Mouse (Mus musculus) bone marrow, adult 2 months (tissue): ENCODE data around the gene Tmem108. TPM values are rescaled to one million over a fixed set of nuclear protein-coding genes. Genes with fewer than 3 reads are reported as not detected.

Experiments used
- H3K27ac ChIP-seq: fragments of 200-500 bp; 2 replicates; pipeline ENCODE4 v1.5.1; 2012; ENCODE audit warnings: low read depth, mild to moderate bottlenecking, control low read depth, inconsistent platforms, low read length; ENCODE audit not compliant: control insufficient read depth, poor library complexity, insufficient read depth
- H3K4me1 ChIP-seq: fragments of 200-500 bp; 2 replicates; pipeline ENCODE4 v1.6.1; 2011; ENCODE audit warnings: low read length; ENCODE audit not compliant: control insufficient read depth, insufficient read depth
- H3K4me3 ChIP-seq: fragments of 200-500 bp; replicated peaks from 2 replicates; pipeline ENCODE3; 2011; ENCODE audit warnings: mild to moderate bottlenecking, low read depth, low read length, control low read depth; ENCODE audit not compliant: control insufficient read depth
- CTCF ChIP-seq: fragments of 200-500 bp; IDR thresholded peaks from 2 replicates; pipeline ENCODE4 v1.5.1; 2011; ENCODE audit warnings: low read length, control low read depth; ENCODE audit not compliant: control insufficient read depth, insufficient read depth
- POLR2A ChIP-seq: fragments of 200-500 bp; IDR thresholded peaks from 2 replicates; pipeline ENCODE4 v1.6.1; 2011; ENCODE audit warnings: low read depth, mild to moderate bottlenecking, control low read depth, low read length, borderline replicate concordance; ENCODE audit not compliant: control insufficient read depth
- WGBS: fragments of 180-500 bp; shearing (Covaris S2); methylation state at CpG from one replicate; pipeline ENCODE4 v1.1.7; 2018; 5-methylcytosine and 5-hydroxymethylcytosine counted together
- polyA plus RNA-seq: library from polyadenylated mRNA; stranded (reverse); fragments of >200 nt; gene quantifications from 2 replicates; pipeline ENCODE4 v1.2.4, GENCODE M21; 2011; ENCODE audit warnings: low replicate concordance; ENCODE audit not compliant: missing spikeins, insufficient read depth, insufficient read length

Tmem108 gene
- polyA plus RNA-seq, 1 experiment, result 3.3 TPM

- Histone ChIP-seq H3K27ac (no peak overlapping the region), H3K4me1 (no peaks in the 10 kb centered on the region), H3K4me3 (no peak overlapping the region)
- TF ChIP-seq POLR2A, result no peak
- TF ChIP-seq CTCF, result no peak
- 74% methylated on average over 1 of the region's 1 CpGs for WGBS
Measured at GRCm38 (mm10) chr9:103606056-103606455, 155.6 kb downstream of the Tmem108 start.

GRCm38 (mm10) chr9:103603792-103604191 lies 157.8 kb downstream of the Tmem108 start:
- no peak overlapping the region for H3K27ac ChIP-seq
- TF ChIP-seq CTCF (no peak), POLR2A (no peak)
- no peaks in the 10 kb centered on the region; the same call in 1 of the 2 replicates for H3K4me1 ChIP-seq
- H3K4me3 ChIP-seq, result no peak overlapping the region
- WGBS, result 63% methylated on average over 6 of the region's 6 CpGs

- TF ChIP-seq CTCF (no peak), POLR2A (no peak)
- Histone ChIP-seq H3K4me1 (peaks cover 1% of the 10 kb centered on the region), H3K27ac (no peak overlapping the region), H3K4me3 (no peak overlapping the region)
- WGBS, result 84% methylated on average over 4 of the region's 4 CpGs
Measured at GRCm38 (mm10) chr9:103601878-103602277, 159.8 kb downstream of the Tmem108 start.

- H3K27ac ChIP-seq, result no peak overlapping the region
- TF ChIP-seq POLR2A (no peak), CTCF (no peak)
- H3K4me1 ChIP-seq, result peaks cover 1% of the 10 kb centered on the region
- no peak overlapping the region for H3K4me3 ChIP-seq
- WGBS, result 50% methylated on average over 3 of the region's 3 CpGs
Measured at GRCm38 (mm10) chr9:103600834-103601233, 160.8 kb downstream of the Tmem108 start.

- Histone ChIP-seq H3K27ac (no peak overlapping the region), H3K4me3 (no peak overlapping the region), H3K4me1 (peaks cover 1% of the 10 kb centered on the region)
- 68% methylated on average over 3 of the region's 3 CpGs for WGBS
- no peak for TF ChIP-seq POLR2A
Measured at GRCm38 (mm10) chr9:103599908-103600307, 161.7 kb downstream of the Tmem108 start.

GRCm38 (mm10) chr9:103597861-103598260 lies 163.8 kb downstream of the Tmem108 start:
- no peak for TF ChIP-seq POLR2A
- TF ChIP-seq CTCF, result no peak
- H3K4me1 ChIP-seq, result peaks cover 1% of the 10 kb centered on the region
- 38% methylated on average over 2 of the region's 2 CpGs for WGBS
- H3K4me3 ChIP-seq, result no peak overlapping the region
- H3K27ac ChIP-seq, result no peak overlapping the region

GRCm38 (mm10) chr9:103595190-103595837 lies 166.3 kb downstream of the Tmem108 start:
- 72% methylated on average over 6 of the region's 6 CpGs for WGBS
- TF ChIP-seq POLR2A, result no peak
- TF ChIP-seq CTCF, result no peak
- Histone ChIP-seq H3K4me3 (no peak overlapping the region), H3K4me1 (peaks cover 1% of the 10 kb centered on the region), H3K27ac (no peak overlapping the region)

- TF ChIP-seq CTCF (no peak), POLR2A (no peak)
- H3K4me1 ChIP-seq, result peaks cover 1% of the 10 kb centered on the region
- no peak overlapping the region for H3K27ac ChIP-seq
- 84% methylated on average over 7 of the region's 7 CpGs for WGBS
- no peak overlapping the region for H3K4me3 ChIP-seq
Measured at GRCm38 (mm10) chr9:103594423-103595189, 167.0 kb downstream of the Tmem108 start.

GRCm38 (mm10) chr9:103593079-103593478 lies 168.6 kb downstream of the Tmem108 start:
- Histone ChIP-seq H3K4me3 (no peak overlapping the region), H3K4me1 (peaks cover 1% of the 10 kb centered on the region), H3K27ac (no peak overlapping the region)
- TF ChIP-seq POLR2A (no peak), CTCF (no peak)
- 75% methylated on average over 4 of the region's 4 CpGs for WGBS
